Mouse (Mus musculus) ES-E14 (cell line): ENCODE results near the gene 4930579F01Rik.

Experiments
- CHD2 ChIP-seq: IDR thresholded peaks from 2 replicates; pipeline ENCODE4 v1.6.1; 2014; ENCODE audit warnings: mild to moderate bottlenecking, low read depth, low read length, inconsistent platforms
- ZC3H11A ChIP-seq: IDR thresholded peaks from 2 replicates; pipeline ENCODE4 v1.6.1; 2012; ENCODE audit warnings: low read depth, mild to moderate bottlenecking, inconsistent platforms, low read length, borderline replicate concordance

GRCm38 (mm10) chr3:138212431-138212951, 18.9 kb upstream of the 4930579F01Rik start:
- TF ChIP-seq ZC3H11A = no peak
- no peak for TF ChIP-seq CHD2
